Mouse (Mus musculus) adrenal gland, adult 8-10 months (tissue): Measurements from ENCODE around the gene Mmp24. TPM values are rescaled to one million over a fixed set of nuclear protein-coding genes. Genes with fewer than 3 reads are reported as not detected.
A peak's percentile ranks its signal among the peaks of the same experiment; 100 is the strongest.

Source experiments
- DNase-seq: peaks from one replicate; pipeline ENCODE4 v3.0.0; 2022
- total RNA-seq, 4 experiments: library from RNA; stranded (reverse); gene quantifications; 2 replicates each; pipeline ENCODE4 v1.2.4; 2022

Gene Mmp24
- total RNA-seq, 4 experiments from 2014 or later: 1.2 to 4.5 (median 2.6) TPM

- no peak for DNase-seq
Measured at GRCm38 (mm10) chr2:155776824-155777687, 1.9 kb downstream of the Mmp24 start.

GRCm38 (mm10) chr2:155777688-155777985, 2.5 kb downstream of the Mmp24 start:
- no peak for DNase-seq

GRCm38 (mm10) chr2:155778004-155778403, 2.9 kb downstream of the Mmp24 start:
- no peak for DNase-seq

GRCm38 (mm10) chr2:155779066-155779465, 3.9 kb downstream of the Mmp24 start:
- no peak for DNase-seq

GRCm38 (mm10) chr2:155779506-155779905, 4.4 kb downstream of the Mmp24 start:
- no peak for DNase-seq

- no peak for DNase-seq
Measured at GRCm38 (mm10) chr2:155784534-155784933, 9.4 kb downstream of the Mmp24 start.

- DNase-seq: no peak
Measured at GRCm38 (mm10) chr2:155786905-155787304, 11.8 kb downstream of the Mmp24 start.

- DNase-seq: no peak
Measured at GRCm38 (mm10) chr2:155787949-155788931, 13.1 kb downstream of the Mmp24 start.

- no peak for DNase-seq
Measured at GRCm38 (mm10) chr2:155792899-155793298, 17.8 kb downstream of the Mmp24 start.

GRCm38 (mm10) chr2:155794674-155795445, 19.7 kb downstream of the Mmp24 start:
- no peak for DNase-seq

GRCm38 (mm10) chr2:155798613-155799012, 23.5 kb downstream of the Mmp24 start:
- DNase-seq: no peak

GRCm38 (mm10) chr2:155802761-155803160, 27.6 kb downstream of the Mmp24 start:
- no peak for DNase-seq

- no peak for DNase-seq
Measured at GRCm38 (mm10) chr2:155804053-155804452, 28.9 kb downstream of the Mmp24 start.

GRCm38 (mm10) chr2:155805231-155805924, 30.2 kb downstream of the Mmp24 start:
- DNase-seq: peak; percentile 84

GRCm38 (mm10) chr2:155805925-155806255, 30.7 kb downstream of the Mmp24 start:
- DNase-seq: no peak

GRCm38 (mm10) chr2:155806548-155806947, 31.4 kb downstream of the Mmp24 start:
- peak; percentile 93 for DNase-seq

- DNase-seq: no peak
Measured at GRCm38 (mm10) chr2:155807408-155807807, 32.3 kb downstream of the Mmp24 start.

GRCm38 (mm10) chr2:155809620-155810019, 34.5 kb downstream of the Mmp24 start:
- peak; percentile 81 for DNase-seq

- no peak for DNase-seq
Measured at GRCm38 (mm10) chr2:155811821-155812396, 36.8 kb downstream of the Mmp24 start.

GRCm38 (mm10) chr2:155812637-155813036, 37.5 kb downstream of the Mmp24 start:
- DNase-seq: no peak

- no peak for DNase-seq
Measured at GRCm38 (mm10) chr2:155814829-155815228, 39.7 kb downstream of the Mmp24 start.

GRCm38 (mm10) chr2:155816179-155816578, 41.0 kb downstream of the Mmp24 start:
- no peak for DNase-seq
